Mouse (Mus musculus): Measurements from ENCODE around the gene Dnajc15. TPM values are rescaled to one million over a fixed set of nuclear protein-coding genes. Genes with fewer than 3 reads are reported as not detected.

Dnajc15 gene
- total and polyA plus RNA-seq, 3 experiments, result 16.3 to 51.5 (median 17.6) TPM

DNA sequence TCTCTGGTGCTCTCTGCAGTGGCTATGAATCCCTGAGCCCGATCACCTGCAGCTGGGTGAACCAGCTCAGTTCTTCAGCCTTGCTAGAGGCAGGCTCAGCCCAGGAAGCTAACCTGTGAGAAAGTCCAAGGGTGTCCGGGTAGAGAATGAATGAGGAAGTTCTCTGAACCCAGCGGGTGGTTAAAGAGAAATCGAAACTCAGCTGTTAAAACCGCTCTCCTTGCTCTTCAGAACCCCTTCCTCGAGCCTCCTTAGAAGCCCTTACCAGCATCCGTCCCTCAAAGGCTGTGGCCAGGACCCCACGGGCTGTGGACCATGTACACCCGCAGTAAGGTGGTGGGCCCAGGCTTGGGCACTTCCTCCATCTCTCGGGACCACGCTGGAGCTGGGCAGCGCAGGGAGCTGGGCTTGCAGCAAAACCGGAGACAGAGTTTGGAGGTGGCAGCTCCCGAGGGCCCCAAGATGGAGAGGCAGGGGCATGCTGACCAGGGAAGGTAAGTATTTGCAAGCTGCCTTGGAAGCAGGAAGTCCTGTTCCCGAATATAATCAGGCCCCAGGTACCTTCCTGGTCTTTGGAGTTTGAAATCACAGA is 29.3 kb upstream of the Dnajc15 start, which contains the start of gene Epsti1:
TSS of gene Epsti1 (plus strand) at position 69 of the 592 bp plus-strand sequence.
- no peak for TF ChIP-seq GATA1 (IDR thresholded peaks at IDR 0.05; ENCODE audit: borderline replicate concordance, low read length)
- no peak for TF ChIP-seq CTCF (IDR thresholded peaks at IDR 0.05; ENCODE audit: low read depth, low read length)
- no peak for TF ChIP-seq GATA2 (IDR thresholded peaks at IDR 0.05; ENCODE audit: borderline replicate concordance, low read depth, low read length)
- no peak for TF ChIP-seq TAL1 (conservative IDR thresholded peaks at IDR 0.05; ENCODE audit: low read depth, low read length)
- TF ChIP-seq POLR2AphosphoS5 (IDR thresholded peaks at IDR 0.05; ENCODE audit: insufficient replicate concordance, low read depth, low read length), result no peak
- Histone ChIP-seq H3K4me3 (ENCODE audit: low read depth, low read length) (no peak within 1 kb of the TSS), H3K4me1 (ENCODE audit: insufficient read depth, low read depth, low read length) (no peaks in the 10 kb centered on the region), H3K9me3 (replicated peaks) (peaks cover 6% of the 10 kb centered on the region), H3K27me3 (ENCODE audit: insufficient read depth, low read length) (no peaks in the 10 kb centered on the region), H3K36me3 (replicated peaks) (no peaks in the 10 kb centered on the region)
- DNase-seq (ENCODE audit: low spot score) (no peak), ATAC-seq (ENCODE audit: extremely low read depth, insufficient number of reproducible peaks, low FRiP score, poor library complexity, severe bottlenecking) (no peak)

DNA sequence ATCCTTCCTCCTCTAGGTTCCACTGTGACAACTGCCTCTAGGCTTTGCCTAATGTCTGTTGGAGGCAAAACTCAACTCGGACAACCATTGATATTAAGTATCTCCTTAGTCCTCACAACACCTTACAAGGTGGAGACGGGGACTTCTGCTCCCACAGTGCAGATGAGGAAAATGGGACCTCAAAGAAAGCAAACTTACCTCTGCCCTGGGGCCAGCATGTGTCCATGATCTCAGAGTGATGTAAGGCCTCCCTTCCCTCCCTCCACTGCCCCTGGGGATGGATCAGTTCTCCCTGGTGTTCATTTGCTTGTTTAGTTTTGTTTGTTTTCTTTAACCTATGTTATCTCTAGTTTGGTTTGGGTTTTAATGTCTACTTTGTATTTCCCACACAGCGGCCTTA is 27.6 kb upstream of the Dnajc15 start:
- H3K27me3 ChIP-seq (ENCODE audit: insufficient read depth, low read length), result no peaks in the 10 kb centered on the region
- ATAC-seq (ENCODE audit: extremely low read depth, insufficient number of reproducible peaks, low FRiP score, poor library complexity, severe bottlenecking), result no peak
- no peaks in the 10 kb centered on the region for H3K4me1 ChIP-seq (ENCODE audit: insufficient read depth, low read depth, low read length)
- TF ChIP-seq GATA1 (IDR thresholded peaks at IDR 0.05; ENCODE audit: borderline replicate concordance, low read length), result no peak
- TF ChIP-seq TAL1 (conservative IDR thresholded peaks at IDR 0.05; ENCODE audit: low read depth, low read length), result no peak
- TF ChIP-seq CTCF (IDR thresholded peaks at IDR 0.05; ENCODE audit: low read depth, low read length), result no peak
- no peak for TF ChIP-seq POLR2AphosphoS5 (IDR thresholded peaks at IDR 0.05; ENCODE audit: insufficient replicate concordance, low read depth, low read length)
- no peak for TF ChIP-seq GATA2 (IDR thresholded peaks at IDR 0.05; ENCODE audit: borderline replicate concordance, low read depth, low read length)
- peaks cover 6% of the 10 kb centered on the region for H3K9me3 ChIP-seq (replicated peaks)
- no peak overlapping the region for H3K4me3 ChIP-seq (ENCODE audit: low read depth, low read length)
- no peaks in the 10 kb centered on the region for H3K36me3 ChIP-seq (replicated peaks)
- no peak for DNase-seq (ENCODE audit: low spot score)

DNA sequence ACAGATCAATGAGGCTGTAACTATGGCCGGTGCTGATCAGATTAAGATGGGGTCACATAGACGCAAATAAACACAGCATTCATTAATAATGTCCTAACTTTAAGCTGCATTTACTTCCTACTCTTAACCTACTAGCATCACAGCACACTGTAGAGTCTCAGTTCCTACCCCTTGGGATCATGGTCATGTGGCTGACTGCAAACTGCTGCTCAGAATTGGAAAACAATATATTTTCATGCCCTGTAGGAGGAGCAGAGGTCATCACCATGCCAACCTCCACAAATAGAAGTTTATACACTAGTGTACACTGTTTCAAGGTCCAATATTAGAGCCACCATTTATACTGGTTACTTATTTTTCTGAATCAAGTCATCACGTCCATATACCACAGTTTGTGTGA is 21.0 kb upstream of the Dnajc15 start:
- Histone ChIP-seq H3K4me1 (ENCODE audit: insufficient read depth, low read depth, low read length) (no peaks in the 10 kb centered on the region), H3K9me3 (replicated peaks) (peaks cover 7% of the 10 kb centered on the region; the same call in 1 of the 2 replicates), H3K27me3 (ENCODE audit: insufficient read depth, low read length) (no peaks in the 10 kb centered on the region), H3K4me3 (ENCODE audit: low read depth, low read length) (no peak overlapping the region), H3K36me3 (replicated peaks) (no peaks in the 10 kb centered on the region)
- TF ChIP-seq TAL1 (conservative IDR thresholded peaks at IDR 0.05; ENCODE audit: low read depth, low read length) (no peak), GATA1 (IDR thresholded peaks at IDR 0.05; ENCODE audit: borderline replicate concordance, low read length) (no peak), POLR2AphosphoS5 (IDR thresholded peaks at IDR 0.05; ENCODE audit: insufficient replicate concordance, low read depth, low read length) (no peak), CTCF (IDR thresholded peaks at IDR 0.05; ENCODE audit: low read depth, low read length) (no peak), GATA2 (IDR thresholded peaks at IDR 0.05; ENCODE audit: borderline replicate concordance, low read depth, low read length) (no peak)
- DNase-seq (ENCODE audit: low spot score) (no peak), ATAC-seq (ENCODE audit: extremely low read depth, insufficient number of reproducible peaks, low FRiP score, poor library complexity, severe bottlenecking) (no peak)

DNA sequence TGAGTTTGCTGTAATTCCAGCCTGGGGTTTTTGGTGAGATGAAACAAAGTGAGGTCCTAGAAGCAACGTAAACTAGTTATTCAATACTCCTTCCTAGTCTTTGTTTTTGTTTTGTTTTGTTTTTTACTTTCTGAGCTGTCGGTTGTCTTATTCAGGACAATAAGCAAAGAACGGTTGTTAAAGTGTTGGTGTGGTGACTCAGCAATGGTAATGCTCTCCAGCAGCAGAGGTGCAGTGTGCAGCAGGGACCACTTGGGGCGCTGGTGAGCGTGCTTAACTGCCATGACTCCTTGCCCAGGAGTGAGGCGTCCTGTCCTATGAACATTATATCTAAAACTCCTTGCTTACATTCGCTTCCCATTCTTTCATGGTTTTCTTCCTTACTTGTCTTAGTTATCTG is 15.0 kb upstream of the Dnajc15 start:
- peaks cover 10% of the 10 kb centered on the region for H3K9me3 ChIP-seq (replicated peaks)
- H3K36me3 ChIP-seq (replicated peaks), result no peaks in the 10 kb centered on the region
- no peaks in the 10 kb centered on the region for H3K4me1 ChIP-seq (ENCODE audit: insufficient read depth, low read depth, low read length)
- no peaks in the 10 kb centered on the region for H3K27me3 ChIP-seq (ENCODE audit: insufficient read depth, low read length)
- no peak overlapping the region for H3K4me3 ChIP-seq (ENCODE audit: low read depth, low read length)
- no peak for TF ChIP-seq TAL1 (conservative IDR thresholded peaks at IDR 0.05; ENCODE audit: low read depth, low read length)
- no peak for TF ChIP-seq GATA2 (IDR thresholded peaks at IDR 0.05; ENCODE audit: borderline replicate concordance, low read depth, low read length)
- peak; percentile 41; the same call in 1 of the 2 replicates for TF ChIP-seq CTCF (IDR thresholded peaks at IDR 0.05; ENCODE audit: low read depth, low read length)
- no peak for TF ChIP-seq POLR2AphosphoS5 (IDR thresholded peaks at IDR 0.05; ENCODE audit: insufficient replicate concordance, low read depth, low read length)
- TF ChIP-seq GATA1 (IDR thresholded peaks at IDR 0.05; ENCODE audit: borderline replicate concordance, low read length), result no peak
- ATAC-seq (ENCODE audit: extremely low read depth, insufficient number of reproducible peaks, low FRiP score, poor library complexity, severe bottlenecking) (no peak), DNase-seq (ENCODE audit: low spot score) (no peak)

DNA sequence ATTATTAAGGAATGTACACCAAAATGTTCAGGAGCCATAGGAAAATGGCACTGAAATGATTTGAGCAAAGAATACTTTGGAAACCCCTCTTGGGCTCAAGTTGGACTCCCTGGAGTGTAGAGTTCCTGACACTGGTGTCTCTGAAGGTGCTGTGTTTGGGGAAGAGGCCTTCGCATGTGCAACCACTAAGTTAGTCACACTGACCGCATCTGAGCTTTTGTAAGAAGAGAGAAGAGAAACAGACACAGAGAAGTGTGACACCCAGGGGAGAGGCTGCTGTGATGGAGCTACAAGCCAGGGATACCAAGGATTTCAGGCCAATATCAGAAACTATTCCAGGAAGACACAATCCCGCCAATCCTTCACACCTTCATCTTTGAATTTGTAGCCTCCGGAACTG is 12.0 kb upstream of the Dnajc15 start:
- Histone ChIP-seq H3K9me3 (replicated peaks) (peaks cover 10% of the 10 kb centered on the region), H3K4me1 (ENCODE audit: insufficient read depth, low read depth, low read length) (no peaks in the 10 kb centered on the region), H3K36me3 (replicated peaks) (no peaks in the 10 kb centered on the region), H3K27me3 (ENCODE audit: insufficient read depth, low read length) (no peaks in the 10 kb centered on the region), H3K4me3 (ENCODE audit: low read depth, low read length) (no peak overlapping the region)
- DNase-seq (ENCODE audit: low spot score) (no peak), ATAC-seq (ENCODE audit: extremely low read depth, insufficient number of reproducible peaks, low FRiP score, poor library complexity, severe bottlenecking) (no peak)
- TF ChIP-seq GATA2 (IDR thresholded peaks at IDR 0.05; ENCODE audit: borderline replicate concordance, low read depth, low read length) (no peak), POLR2AphosphoS5 (IDR thresholded peaks at IDR 0.05; ENCODE audit: insufficient replicate concordance, low read depth, low read length) (no peak), TAL1 (conservative IDR thresholded peaks at IDR 0.05; ENCODE audit: low read depth, low read length) (no peak), CTCF (IDR thresholded peaks at IDR 0.05; ENCODE audit: low read depth, low read length) (no peak), GATA1 (IDR thresholded peaks at IDR 0.05; ENCODE audit: borderline replicate concordance, low read length) (no peak)

DNA sequence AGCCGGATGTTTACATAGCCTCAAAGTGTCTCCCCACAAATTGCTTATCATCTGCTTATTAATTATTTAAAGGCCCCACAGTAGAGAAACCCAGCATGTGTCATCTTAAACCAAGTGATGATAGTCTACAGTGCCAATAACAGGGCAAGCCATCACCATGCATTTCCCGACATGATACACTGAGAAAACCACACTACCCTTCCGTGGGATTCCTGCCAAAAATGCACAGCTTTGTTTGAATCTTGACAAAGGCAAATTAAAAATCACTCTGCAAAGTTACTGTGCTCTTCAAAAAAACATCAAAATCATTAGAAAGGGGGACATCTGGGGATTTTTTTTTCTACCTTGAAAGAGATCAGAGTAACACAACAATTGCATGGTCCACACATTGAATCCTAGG is 11.5 kb upstream of the Dnajc15 start:
- ATAC-seq (ENCODE audit: extremely low read depth, insufficient number of reproducible peaks, low FRiP score, poor library complexity, severe bottlenecking) (no peak), DNase-seq (ENCODE audit: low spot score) (no peak)
- H3K36me3 ChIP-seq (replicated peaks), result no peaks in the 10 kb centered on the region
- peaks cover 9% of the 10 kb centered on the region for H3K9me3 ChIP-seq (replicated peaks)
- H3K4me3 ChIP-seq (ENCODE audit: low read depth, low read length), result no peak overlapping the region
- no peaks in the 10 kb centered on the region for H3K27me3 ChIP-seq (ENCODE audit: insufficient read depth, low read length)
- no peaks in the 10 kb centered on the region for H3K4me1 ChIP-seq (ENCODE audit: insufficient read depth, low read depth, low read length)
- TF ChIP-seq TAL1 (conservative IDR thresholded peaks at IDR 0.05; ENCODE audit: low read depth, low read length) (no peak), POLR2AphosphoS5 (IDR thresholded peaks at IDR 0.05; ENCODE audit: insufficient replicate concordance, low read depth, low read length) (no peak), CTCF (IDR thresholded peaks at IDR 0.05; ENCODE audit: low read depth, low read length) (no peak), GATA1 (IDR thresholded peaks at IDR 0.05; ENCODE audit: borderline replicate concordance, low read length) (no peak), GATA2 (IDR thresholded peaks at IDR 0.05; ENCODE audit: borderline replicate concordance, low read depth, low read length) (no peak)

Measured in G1E (cell line).